Mouse (Mus musculus) hematopoietic stem cell, adult 5-6 weeks (primary cell): Measurements from ENCODE around the gene Serf1. TPM values are rescaled to one million over a fixed set of nuclear protein-coding genes. Genes with fewer than 3 reads are reported as not detected.
"Not testable (repeated sequence)": the region's sequence is repeated elsewhere in the genome, so short reads cannot be mapped to it uniquely, and the experiment has no call there.

ENCODE experiments used
- ATAC-seq, 2 experiments: fragments of 125-278 bp in 1 of 2; replicated peaks in 1 of 2; 2 replicates each; pipeline ENCODE4 v1.8.0; 2016 to 2017; ENCODE audit warnings: inconsistent platforms in 2 of 2, mild to moderate bottlenecking in 2 of 2, moderate number of reproducible peaks in 2 of 2, low read depth in 1 of 2, moderate TSS enrichment in 1 of 2; ENCODE audit not compliant: low FRiP score in 2 of 2, poor library complexity in 2 of 2, severe bottlenecking in 2 of 2, insufficient read depth in 1 of 2, low TSS enrichment in 1 of 2
- total RNA-seq: library from RNA; stranded (forward); fragments of 172-1452, 232-1000 nt; gene quantifications from 2 replicates; pipeline ENCODE4 v1.2.3, GENCODE M21; 2017

Gene Serf1
- 73.1 and 77.2 TPM in 2 replicates for total RNA-seq

DNA sequence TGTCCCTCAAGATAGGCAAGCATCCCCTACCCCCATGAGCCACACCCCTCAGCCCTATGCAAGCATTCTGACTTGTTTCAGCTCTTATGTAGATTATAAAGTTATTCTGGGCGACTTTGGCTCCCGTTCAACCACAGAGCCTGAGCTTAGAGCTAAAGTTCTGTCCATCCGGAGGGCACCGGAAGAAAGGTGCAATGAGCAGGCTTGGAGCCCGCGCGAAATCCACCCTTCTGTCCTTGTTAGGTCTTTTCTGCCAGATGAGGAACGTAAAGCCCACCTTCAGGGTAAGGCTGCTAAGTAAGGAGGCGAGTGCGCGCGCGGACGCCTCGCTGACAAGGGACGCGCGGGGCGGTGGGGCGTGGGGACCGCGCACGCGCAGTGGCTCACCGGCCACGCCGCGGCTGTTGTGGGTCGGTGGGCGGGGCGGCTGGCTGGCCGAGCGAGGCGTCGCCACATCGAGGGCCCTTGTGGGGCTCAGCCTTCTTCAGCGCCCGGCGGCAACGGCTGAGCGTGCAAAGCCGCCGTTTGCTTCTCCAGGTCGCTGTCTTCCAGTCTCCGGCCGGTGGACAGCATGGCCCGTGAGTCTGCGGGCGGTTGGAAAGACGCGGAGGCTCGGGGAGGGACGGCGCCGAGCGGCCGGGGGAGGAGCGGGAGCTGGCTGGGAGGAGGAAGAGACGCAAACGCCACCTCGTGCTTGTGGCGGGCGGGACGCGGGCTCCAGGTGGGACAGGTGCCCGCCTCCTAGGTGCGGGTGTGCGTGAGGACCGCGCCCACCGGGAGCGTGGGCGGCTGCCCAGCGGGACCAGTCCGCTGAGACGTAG lies at the start of gene Serf1:
Serf1 (plus strand) TSS at position 361 of the 821 bp plus-strand sequence.
- peak; percentile 24 to 53 for ATAC-seq

DNA sequence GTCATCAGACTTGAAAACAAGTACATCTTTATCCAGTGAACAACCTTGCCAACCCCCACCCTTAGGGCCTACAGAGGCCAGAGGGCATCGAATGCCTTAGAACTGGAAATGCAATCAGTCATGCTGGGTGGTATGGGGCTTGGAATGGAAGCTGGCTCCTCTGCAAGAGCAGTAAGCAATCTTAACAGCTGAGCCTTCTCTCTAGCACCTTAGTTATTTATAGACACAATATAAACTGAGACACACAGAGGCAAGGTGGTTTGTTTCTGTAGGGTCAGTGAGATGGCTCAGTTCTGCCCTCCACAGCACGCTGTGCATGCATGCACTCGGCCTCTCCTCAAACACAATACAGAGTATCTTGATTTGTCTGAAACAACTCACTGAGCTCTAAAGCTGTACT lies 43.9 kb upstream of the Serf1 start:
- no peak for ATAC-seq

DNA sequence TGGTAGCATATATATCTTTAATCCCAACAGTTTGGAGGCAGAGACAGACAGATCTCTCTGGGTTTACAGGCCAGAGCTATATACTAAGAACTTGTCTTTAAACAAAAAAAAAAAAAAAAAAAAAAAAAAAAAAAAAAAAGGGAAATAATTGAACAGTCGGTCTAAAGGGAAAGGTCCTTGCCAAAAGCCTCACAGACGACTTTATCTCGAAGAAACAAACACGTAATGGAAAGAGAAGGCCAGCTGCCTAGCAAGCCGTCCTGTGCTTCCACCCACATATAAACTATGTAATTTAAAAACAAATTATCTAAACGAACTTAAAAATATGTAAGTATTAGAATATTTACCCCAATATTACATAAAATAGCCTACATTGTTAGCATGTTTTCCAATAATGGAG lies 40.0 kb upstream of the Serf1 start:
- ATAC-seq, result no peak

DNA sequence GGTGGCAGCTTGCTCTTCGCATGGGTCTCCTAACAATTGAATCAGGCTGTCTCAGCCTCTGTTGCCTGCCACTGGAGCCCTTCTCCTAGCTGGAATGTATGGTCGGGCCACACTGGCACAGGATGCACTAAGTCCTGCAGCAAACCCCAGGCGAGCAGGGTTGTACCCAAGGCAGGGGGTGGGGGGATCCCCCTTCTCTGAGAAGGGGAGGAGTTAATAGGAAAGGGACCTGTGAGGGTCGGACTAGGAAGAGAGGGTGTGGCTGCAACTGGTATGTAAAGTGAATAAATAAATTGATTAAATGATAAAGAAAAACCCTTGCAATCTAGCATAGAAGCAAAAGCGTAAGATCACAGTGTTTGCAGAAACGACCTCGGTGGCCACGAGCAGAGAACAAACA lies 36.3 kb upstream of the Serf1 start:
- no peak for ATAC-seq

DNA sequence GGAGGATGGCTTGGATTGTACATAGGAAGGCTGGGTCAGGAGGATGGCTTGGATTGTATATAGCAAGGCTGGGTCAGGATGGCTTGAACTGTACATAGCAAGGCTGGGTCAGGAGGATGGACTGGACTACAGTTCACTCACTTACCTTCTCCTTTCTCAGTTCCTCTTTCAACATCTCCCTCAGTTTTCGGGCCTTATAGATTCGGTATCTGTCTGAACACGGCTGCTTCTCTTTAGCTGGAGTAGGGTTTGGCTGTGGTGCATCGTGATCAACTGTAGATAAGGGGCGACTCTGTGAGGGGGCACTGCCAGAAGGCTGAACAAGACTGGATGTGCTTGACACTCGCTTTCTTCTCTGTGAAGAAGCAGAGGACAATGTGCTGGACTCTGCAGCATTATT lies 9.0 kb upstream of the Serf1 start:
- no peak for ATAC-seq

DNA sequence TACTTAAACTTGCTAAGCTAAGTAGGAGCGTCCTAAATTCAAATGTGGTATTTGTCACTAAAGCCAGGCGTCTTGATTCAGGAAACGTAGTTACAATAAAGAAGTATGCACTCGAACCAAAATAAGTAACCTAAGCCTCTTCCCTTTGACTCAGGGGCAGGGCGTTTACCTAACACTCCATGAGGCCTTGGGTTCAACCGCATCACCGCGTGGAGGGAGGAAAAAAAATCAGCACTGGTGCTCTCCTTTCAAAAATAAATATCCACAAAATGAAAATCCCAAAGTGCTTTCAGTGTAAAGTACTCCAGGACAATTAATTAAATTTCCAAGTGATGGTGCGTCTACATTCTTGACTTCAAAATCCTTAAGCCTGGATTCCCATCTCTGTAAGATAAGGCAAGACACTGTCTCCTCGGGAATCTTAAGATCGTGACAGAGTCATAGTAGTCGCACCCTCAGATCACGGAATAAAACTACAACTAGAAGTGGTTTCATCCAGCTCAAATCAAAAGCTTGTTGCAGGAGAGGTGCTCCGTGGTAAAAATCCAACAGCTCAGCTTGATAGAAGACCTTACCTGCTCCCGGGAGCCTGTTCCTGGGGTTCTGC lies 4.7 kb upstream of the Serf1 start:
- no peak for ATAC-seq

DNA sequence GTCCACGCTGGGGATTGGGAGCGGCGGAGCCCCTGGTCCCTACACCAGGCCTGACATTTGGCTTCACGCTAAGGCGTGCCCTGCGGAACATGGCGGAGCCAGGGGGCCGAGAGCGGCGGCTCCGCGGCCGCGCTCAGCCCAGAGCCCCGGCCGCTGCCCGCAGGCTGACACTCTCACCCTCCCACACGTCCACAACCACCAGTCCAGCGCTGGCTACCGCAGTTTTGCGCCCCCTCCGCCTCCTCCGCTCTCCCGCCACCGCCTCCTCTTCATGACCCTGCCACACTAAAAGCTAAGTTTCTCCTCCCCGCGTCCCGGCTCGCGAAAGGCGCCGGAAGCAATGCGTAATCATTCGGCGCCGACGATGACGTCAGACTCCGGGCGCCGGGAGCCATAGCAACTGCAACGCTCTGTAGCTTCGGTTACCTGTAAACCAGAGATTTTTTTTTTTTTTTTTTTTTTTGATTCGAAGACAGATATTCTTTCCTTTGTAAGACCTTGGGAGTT lies 4.0 kb upstream of the Serf1 start, which contains the start of gene Bdp1:
Bdp1 (minus strand) TSS at position 323 of the 507 bp plus-strand sequence.
- peak; percentile 65 to 84 for ATAC-seq

DNA sequence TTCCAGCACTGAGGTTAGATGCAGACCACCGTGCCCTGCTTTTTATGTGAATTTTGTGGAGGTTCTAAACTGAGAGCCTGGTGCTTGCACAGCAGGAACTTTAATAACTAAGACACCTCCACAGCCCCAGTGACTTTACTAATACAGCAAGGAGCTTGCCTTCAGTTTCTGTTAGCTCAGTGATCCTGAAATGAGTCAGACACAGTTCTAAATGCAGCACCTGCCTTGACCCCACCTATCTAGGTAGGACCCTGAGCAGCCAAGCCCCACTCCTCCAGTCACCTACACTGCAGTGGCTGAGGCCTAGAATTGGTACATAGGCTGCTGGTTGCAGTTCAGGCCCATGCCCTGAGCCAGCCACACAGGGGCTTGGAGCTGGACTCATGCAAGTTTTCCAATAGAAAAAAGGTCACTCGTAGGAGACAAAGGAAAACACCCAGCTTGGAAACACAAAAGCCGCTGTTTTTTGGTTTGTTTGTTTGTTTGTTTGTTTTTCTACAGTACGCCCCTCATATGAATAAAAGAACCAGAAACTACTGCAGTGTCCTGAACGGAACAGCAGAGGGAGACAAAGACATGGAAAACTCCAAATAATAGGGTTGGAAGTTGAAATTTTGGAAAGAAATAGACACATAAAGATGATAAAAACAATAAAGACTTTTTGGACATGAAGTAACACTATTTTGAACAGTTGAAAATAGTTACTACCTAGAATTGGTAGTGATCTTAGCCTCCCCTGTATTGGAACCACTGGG lies 4.6 kb downstream of the Serf1 start:
- no peak for ATAC-seq

DNA sequence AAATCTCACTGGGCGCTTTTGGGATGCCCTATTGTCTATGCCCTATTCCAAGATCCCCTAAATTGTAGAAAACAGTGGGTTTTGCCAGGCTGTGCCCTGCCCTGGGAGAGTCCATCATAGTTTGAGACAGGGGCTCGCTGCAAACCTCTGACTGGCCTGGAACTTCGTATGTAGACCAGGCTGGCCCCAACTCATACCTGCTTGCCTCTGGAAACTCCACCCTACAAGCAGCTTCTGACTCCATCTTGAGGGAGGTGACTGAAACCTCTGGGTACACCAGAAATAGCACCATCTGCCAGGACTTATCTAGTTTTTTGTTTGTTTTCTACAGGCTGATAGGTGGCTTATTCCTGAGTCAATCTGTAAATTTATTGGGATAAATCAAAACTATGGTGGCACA lies 16.2 kb downstream of the Serf1 start:
- ATAC-seq, result no peak

DNA sequence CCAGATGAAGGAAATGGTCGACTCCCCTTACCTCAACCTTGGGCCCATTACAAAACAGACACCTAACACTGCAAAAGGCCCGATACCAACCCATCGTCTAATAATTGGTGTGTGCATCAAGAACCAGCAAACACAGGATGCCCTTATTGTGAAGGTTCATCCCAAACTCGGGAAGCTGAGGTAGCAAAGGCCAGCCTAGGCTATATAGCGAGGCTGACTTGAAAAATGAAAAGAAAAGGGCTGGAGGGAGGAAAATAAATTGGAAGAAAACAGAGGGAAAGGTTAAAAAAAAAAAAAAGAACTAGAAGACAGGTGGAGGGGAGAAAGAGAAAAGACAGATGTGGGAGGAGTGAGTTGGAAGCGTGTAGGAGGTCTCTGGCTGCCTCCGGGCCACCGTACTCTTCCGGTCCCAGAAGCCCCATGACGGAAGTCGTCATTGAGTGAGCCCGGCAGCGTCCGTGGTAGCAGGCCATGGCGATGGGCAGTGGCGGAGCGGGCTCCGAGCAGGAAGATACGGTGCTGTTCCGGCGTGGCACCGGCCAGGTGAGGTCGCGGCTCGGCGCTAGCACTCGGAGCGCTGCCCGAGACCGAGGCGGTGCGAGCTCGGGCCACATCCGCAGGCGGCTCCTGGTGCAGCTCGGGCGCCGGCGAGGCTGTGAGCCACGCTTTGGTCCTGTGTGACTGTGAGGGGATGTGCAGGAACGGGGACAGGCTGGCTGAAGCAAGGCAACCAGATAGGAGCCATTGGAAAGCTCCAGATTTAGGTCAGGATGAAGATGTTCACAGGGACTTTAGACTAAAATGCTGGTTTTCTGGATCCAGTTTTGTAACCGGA lies 16.8 kb downstream of the Serf1 start, which contains the start of gene Smn1:
Smn1 (plus strand) TSS at position 430 of the 835 bp plus-strand sequence.
- ATAC-seq, result peak; percentile 99 to 100

DNA sequence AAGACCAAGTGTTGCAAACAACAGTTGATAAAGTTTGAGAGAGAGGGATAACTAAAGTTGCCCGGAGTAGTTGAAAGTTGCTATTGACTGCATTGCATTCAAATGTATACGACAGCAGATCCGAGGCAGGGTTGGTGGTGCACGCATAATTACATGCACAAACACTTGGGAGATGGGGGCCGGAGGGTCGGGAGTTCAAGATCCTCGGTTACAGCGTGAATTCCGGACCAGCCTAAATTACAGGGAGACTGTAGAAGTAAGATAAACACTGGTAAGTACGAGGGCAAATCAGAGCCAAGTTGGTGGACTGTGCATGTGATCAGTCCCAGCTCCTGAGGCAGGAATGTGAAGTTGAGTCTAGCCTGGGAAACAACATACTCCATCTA lies 17.4 kb downstream of the Serf1 start:
- no peak for ATAC-seq

DNA sequence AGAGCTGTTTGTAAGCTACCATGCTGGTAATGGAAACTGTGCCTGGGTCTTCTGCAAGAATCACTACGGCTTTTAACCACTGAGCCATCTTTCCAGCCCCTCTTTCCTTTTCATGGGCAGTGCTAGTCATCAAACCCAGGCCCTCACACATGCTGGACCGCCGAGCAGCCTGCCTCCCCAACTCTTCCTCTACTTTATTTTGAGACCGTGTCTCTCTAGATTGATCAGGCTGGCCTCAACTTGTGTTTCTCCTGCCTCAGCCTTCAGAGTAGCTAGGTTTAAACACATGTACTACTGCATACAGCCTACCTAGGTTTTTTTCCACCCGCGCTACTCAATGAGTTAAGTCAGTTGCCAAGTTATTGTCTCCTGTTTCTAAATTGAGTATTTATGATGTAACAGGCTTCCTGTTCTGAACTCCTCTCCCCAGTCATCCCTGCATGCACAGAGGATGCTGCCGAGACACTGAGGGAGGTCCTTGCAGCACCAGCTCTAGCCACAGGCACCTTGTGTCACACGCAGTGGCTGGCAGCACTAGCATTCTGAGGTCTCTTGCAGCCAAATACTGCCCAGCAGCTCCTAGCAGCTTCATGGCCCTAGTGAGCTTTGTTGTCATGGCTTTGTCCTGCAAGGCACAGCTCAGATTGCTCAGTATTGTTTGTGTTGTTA lies 34.0 kb downstream of the Serf1 start:
- ATAC-seq, result peak in 1 of 2 experiments; percentile 66; a peak in 1 of 4 replicates

DNA sequence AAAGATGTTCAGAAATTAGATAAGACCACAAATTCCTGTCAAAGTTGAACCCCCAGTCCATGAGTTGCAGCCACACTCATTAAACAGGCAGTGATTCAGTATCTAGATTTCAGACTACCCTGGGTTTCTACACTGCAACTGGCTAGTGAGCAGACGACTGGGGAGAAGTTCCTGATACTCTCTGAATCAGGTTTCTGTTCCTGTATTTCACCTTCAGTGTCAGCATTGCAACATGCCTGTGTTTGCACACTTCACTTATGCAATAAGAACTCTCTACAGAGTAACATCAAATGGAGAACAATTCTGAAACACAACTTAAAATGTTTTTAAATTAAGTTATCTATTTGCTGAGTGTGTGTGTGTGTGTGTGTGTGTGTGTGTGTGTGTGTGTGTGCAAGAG lies 44.8 kb downstream of the Serf1 start:
- peak; percentile 42 to 82; a peak in 1 of 4 replicates for ATAC-seq

DNA sequence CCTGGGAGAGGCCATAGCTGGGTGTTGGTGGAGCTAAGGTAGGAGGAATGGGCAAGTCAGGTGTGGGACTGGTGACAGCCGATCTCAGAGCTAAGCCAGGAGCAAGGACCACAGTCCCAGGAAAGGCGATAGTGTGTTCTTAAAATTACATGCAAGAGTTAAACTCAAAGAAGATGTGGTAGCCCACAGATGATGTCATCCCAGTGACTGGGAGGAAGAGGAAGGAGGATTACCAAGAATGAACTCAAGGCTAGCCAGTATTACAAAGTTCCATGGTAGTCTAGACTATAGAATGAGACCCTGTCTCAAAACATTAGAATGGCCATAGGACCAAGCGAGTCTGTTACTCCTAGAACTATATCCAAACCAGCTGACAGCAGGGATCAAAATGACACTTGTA lies 48.8 kb downstream of the Serf1 start:
- ATAC-seq, result no peak

DNA sequence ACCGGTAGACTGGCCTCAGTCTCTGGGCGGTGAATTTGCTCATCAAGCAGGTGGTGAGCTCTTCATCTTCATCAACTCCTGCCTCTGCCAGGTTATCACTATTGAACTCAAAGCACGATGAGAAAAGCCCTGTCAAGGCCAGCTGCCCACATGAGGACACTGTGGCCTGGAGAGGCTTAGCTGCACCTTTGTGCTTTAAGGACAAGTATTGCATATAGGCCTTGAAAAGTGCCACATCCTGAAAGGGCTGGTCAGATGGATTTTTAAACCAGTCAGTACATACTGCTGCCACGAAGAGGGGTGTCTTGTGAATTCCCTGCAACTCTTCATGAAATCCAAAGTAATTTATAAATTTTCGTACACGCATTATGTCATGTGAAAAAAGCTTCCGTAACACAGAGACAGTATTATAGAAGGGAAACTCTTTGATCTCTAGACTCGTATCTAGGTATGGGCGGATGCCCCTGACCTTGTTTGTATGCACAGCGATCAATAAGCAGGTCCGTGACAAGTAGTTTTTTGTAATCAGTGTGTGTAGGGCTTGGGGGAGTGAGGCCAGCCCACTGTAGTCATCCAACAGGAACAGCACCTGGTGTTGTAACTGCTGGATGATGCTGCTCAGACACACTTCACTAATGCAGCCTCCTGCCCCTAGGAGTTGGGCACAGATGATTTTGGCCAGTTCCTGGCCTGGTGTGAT lies 53.5 kb downstream of the Serf1 start:
- ATAC-seq, result not testable (repeated sequence)

DNA sequence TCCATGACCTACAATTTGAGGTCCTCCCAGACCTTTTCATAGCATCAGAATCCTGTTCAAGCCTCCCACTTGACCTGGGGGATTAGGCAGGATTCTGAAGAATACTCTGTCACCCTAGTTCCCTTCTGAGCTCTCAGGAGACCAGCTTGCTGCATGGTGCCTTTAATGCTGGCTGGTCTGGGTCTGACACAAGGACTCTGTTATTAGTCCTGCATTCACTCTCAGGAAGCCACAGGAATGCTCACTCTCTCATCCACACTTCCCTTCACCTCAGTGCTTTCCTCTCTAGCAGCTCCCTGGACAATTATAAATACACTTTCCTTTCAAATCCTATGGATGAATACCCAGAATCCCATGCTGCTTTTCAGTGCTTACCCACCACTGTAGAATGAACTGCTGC lies 54.7 kb downstream of the Serf1 start:
- not testable (repeated sequence) for ATAC-seq
